Comparison of ENCODE assay signal across 16 mouse cellular contexts in the genomic region with DNA sequence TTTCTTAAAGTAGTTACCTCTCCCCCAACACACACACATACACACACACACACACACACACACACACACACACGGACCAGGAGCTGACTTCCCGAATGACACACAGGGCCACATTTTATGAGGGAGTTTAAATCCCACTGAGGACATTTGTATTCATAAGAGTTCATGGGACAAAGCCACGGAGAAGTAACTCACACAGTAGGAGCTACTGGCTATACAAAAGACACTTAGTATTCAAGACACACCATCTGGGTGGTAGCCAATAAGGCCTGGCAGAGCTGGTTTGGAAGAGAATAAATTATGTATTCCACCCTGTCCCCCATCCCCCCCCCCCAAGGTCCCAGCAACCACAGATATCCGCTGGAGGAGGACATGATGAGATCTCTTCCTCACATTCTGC.
A peak's percentile ranks its signal among the peaks of the same experiment; 100 is the strongest.
DNase-seq lines count a peak whose midpoint lies in the region; ATAC-seq lines count a peak whose summit lies in the region.
"Had no signal": no experiment of that assay in that cellular context is flagged by ENCODE, and none has a peak within 500 bp of the region (broad histone marks: within the 10 kb centered on the region; RNA-seq: fewer than 3 reads in every experiment).

No protein-coding gene starts in this region.

- H3K4me2 ChIP-seq in forebrain, embryonic 14.5 days (ENCODE audit: low read length): no peak overlapping the region
- no peak overlapping the region for H3K4me2 ChIP-seq in forebrain, embryonic 13.5 days
- H3K4me2 ChIP-seq in neural tube, embryonic 12.5 days (replicated peaks): no peak overlapping the region
- H3K4me2 ChIP-seq: embryonic facial prominence, embryonic 13.5 days; limb, embryonic 15.5 days; liver, embryonic 15.5 days had no signal

- 56% methylated on average over 4 of the region's 4 CpGs for WGBS in forebrain, embryonic 14.5 days
- 55% methylated on average over 4 of the region's 4 CpGs for WGBS in forebrain, embryonic 13.5 days
- 34% methylated on average over 4 of the region's 4 CpGs for WGBS in neural tube, embryonic 12.5 days

- H3K9ac ChIP-seq in forebrain, embryonic 14.5 days (ENCODE audit: low read length): no peak overlapping the region
- H3K9ac ChIP-seq in forebrain, embryonic 13.5 days: no peak overlapping the region
- H3K9ac ChIP-seq in neural tube, embryonic 12.5 days: no peak overlapping the region
- H3K9ac ChIP-seq: embryonic facial prominence, embryonic 13.5 days; limb, embryonic 15.5 days; liver, embryonic 15.5 days had no signal

- H3K27ac ChIP-seq in forebrain, embryonic 14.5 days (ENCODE audit: low read depth, low read length): no peak overlapping the region
- no peak overlapping the region for H3K27ac ChIP-seq in forebrain, embryonic 13.5 days
- H3K27ac ChIP-seq in neural tube, embryonic 12.5 days: no peak overlapping the region
- H3K27ac ChIP-seq: embryonic facial prominence, embryonic 13.5 days; limb, embryonic 15.5 days; liver, embryonic 15.5 days; stomach, postnatal 0 days had no signal

- peak; percentile 22; the same call in 1 of the 2 replicates for ATAC-seq in forebrain, embryonic 14.5 days
- no peak for ATAC-seq in forebrain, embryonic 13.5 days
- peak; percentile 84 for ATAC-seq in neural tube, embryonic 12.5 days (ENCODE audit: low FRiP score, low read depth)
- no peak for ATAC-seq in frontal cortex, adult (ENCODE audit: low TSS enrichment)

- H3K27me3 ChIP-seq in forebrain, embryonic 14.5 days (replicated peaks; ENCODE audit: control insufficient read depth, insufficient read depth, low read length): no peaks in the 10 kb centered on the region
- no peaks in the 10 kb centered on the region for H3K27me3 ChIP-seq in forebrain, embryonic 13.5 days
- no peaks in the 10 kb centered on the region for H3K27me3 ChIP-seq in neural tube, embryonic 12.5 days (replicated peaks)
- H3K27me3 ChIP-seq: CH12.LX; embryonic facial prominence, embryonic 13.5 days; limb, embryonic 15.5 days; liver, embryonic 15.5 days had no signal

- intact Hi-C loops in left cerebral cortex, postnatal 4 days (cut with DNase I): no loop called here
- intact Hi-C loops in left cerebral cortex, postnatal 36 days (cut with DNase I): loop anchor here (10.0 kb wide), 1 partner anchor 125 kb away; no protein-coding TSS in a partner anchor

- H3K4me3 ChIP-seq in forebrain, embryonic 14.5 days (ENCODE audit: low read depth, low read length): no peak overlapping the region
- H3K4me3 ChIP-seq in forebrain, embryonic 13.5 days: no peak overlapping the region
- H3K4me3 ChIP-seq in neural tube, embryonic 12.5 days: no peak overlapping the region
- H3K4me3 ChIP-seq: embryonic facial prominence, embryonic 13.5 days; limb, embryonic 15.5 days; liver, embryonic 15.5 days had no signal

- DNase-seq in forebrain, embryonic 14.5 days (ENCODE audit: low spot score): peak; percentile 59
- DNase-seq in left cerebral cortex, postnatal 4 days: peak; percentile 61
- DNase-seq in left cerebral cortex, postnatal 36 days (ENCODE audit: low spot score in 2 of 2): no peak
- DNase-seq in brain, embryonic 18.5 days (ENCODE audit: low read depth, low spot score): peak; percentile 32
- DNase-seq: adrenal gland, postnatal 14 days; kidney, adult 2 months; kidney, postnatal 10 days; right cerebral cortex, postnatal 4 days had no signal

- no peaks in the 10 kb centered on the region for H3K36me3 ChIP-seq in forebrain, embryonic 14.5 days (ENCODE audit: control insufficient read depth, insufficient read depth, low read length)
- H3K36me3 ChIP-seq in forebrain, embryonic 13.5 days (ENCODE audit: poor library complexity, severe bottlenecking): no peaks in the 10 kb centered on the region
- H3K36me3 ChIP-seq in neural tube, embryonic 12.5 days: no peaks in the 10 kb centered on the region
- H3K36me3 ChIP-seq: embryonic facial prominence, embryonic 13.5 days; limb, embryonic 15.5 days; liver, embryonic 15.5 days had no signal

- H3K4me1 ChIP-seq in forebrain, embryonic 14.5 days (ENCODE audit: control insufficient read depth, insufficient read depth, low read length): peaks cover 7% of the 10 kb centered on the region
- peaks cover 23% of the 10 kb centered on the region for H3K4me1 ChIP-seq in forebrain, embryonic 13.5 days
- H3K4me1 ChIP-seq in neural tube, embryonic 12.5 days: peaks cover 3% of the 10 kb centered on the region
- H3K4me1 ChIP-seq: embryonic facial prominence, embryonic 13.5 days; liver, embryonic 15.5 days had no signal

- H3K9me3 ChIP-seq in forebrain, embryonic 14.5 days (replicated peaks; ENCODE audit: control insufficient read depth, low read length): no peaks in the 10 kb centered on the region
- no peaks in the 10 kb centered on the region for H3K9me3 ChIP-seq in forebrain, embryonic 13.5 days (replicated peaks)
- no peaks in the 10 kb centered on the region; the same call in 1 of the 2 replicates for H3K9me3 ChIP-seq in neural tube, embryonic 12.5 days
- H3K9me3 ChIP-seq: embryonic facial prominence, embryonic 13.5 days; limb, embryonic 15.5 days; liver, embryonic 15.5 days had no signal

Comparison
In these comparisons a context has a peak if more than half of its experiments do, and no peak if none do; other contexts are left out.
1. ATAC-seq: peak in forebrain, embryonic 14.5 days (single experiment) and neural tube, embryonic 12.5 days (single experiment); none in forebrain, embryonic 13.5 days (single experiment) and frontal cortex, adult (single experiment).
2. DNase-seq: peak in forebrain, embryonic 14.5 days (single experiment), left cerebral cortex, postnatal 4 days (single experiment) and brain, embryonic 18.5 days (single experiment); none in left cerebral cortex, postnatal 36 days (0 of 2).